Mouse (Mus musculus) limb, embryonic 15.5 days (tissue): Measurements from ENCODE around the gene Zfp300. TPM values are rescaled to one million over a fixed set of nuclear protein-coding genes. Genes with fewer than 3 reads are reported as not detected.
A peak's percentile ranks its signal among the peaks of the same experiment; 100 is the strongest.

ENCODE experiments used
- ATAC-seq: fragments of 200-750 bp; cut with Nextera tagmentation; 2 replicates; pipeline ENCODE4 v1.8.0; 2017; ENCODE audit warnings: low read depth, moderate TSS enrichment; ENCODE audit not compliant: insufficient number of reproducible peaks, low FRiP score, low TSS enrichment
- H3K27ac ChIP-seq: fragments of 300-500 bp; sonication (generic); 2 replicates; pipeline ENCODE4 v1.5.1; 2015; ENCODE audit warnings: moderate library complexity, mild to moderate bottlenecking, inconsistent platforms
- H3K27me3 ChIP-seq: fragments of 300-500 bp; sonication (generic); 2 replicates; pipeline ENCODE4 v1.6.1; 2015; ENCODE audit warnings: inconsistent platforms
- H3K36me3 ChIP-seq: fragments of 300-500 bp; sonication (generic); 2 replicates; pipeline ENCODE4 v1.6.1; 2015; ENCODE audit warnings: inconsistent platforms
- H3K4me1 ChIP-seq: fragments of 300-500 bp; sonication (generic); 2 replicates; pipeline ENCODE4 v1.6.1; 2015; ENCODE audit warnings: inconsistent platforms
- H3K4me2 ChIP-seq: fragments of 300-500 bp; sonication (generic); 2 replicates; pipeline ENCODE4 v1.6.1; 2015; ENCODE audit warnings: mild to moderate bottlenecking, inconsistent platforms
- H3K4me3 ChIP-seq: fragments of 300-500 bp; sonication (generic); 2 replicates; pipeline ENCODE4 v1.5.1; 2015; ENCODE audit warnings: mild to moderate bottlenecking, inconsistent platforms
- H3K9ac ChIP-seq: fragments of 300-500 bp; sonication (generic); 2 replicates; pipeline ENCODE4 v1.6.1; 2015; ENCODE audit warnings: inconsistent platforms
- H3K9me3 ChIP-seq: fragments of 300-500 bp; sonication (generic); 2 replicates; pipeline ENCODE4 v1.6.1; 2016; ENCODE audit warnings: inconsistent platforms
- WGBS: fragments of 180-500 bp; shearing (Covaris S2); methylation state at CpG from one replicate; pipeline ENCODE4 v1.1.7; 2015; 5-methylcytosine and 5-hydroxymethylcytosine counted together
- polyA plus RNA-seq: library from polyadenylated mRNA; unstranded; fragments of >200 nt; fragmentation: Nextera tagmentation; extraction: Ambion mirVana; gene quantifications from 2 replicates; pipeline ENCODE4 v1.2.1, GENCODE M21; 2015

The Zfp300 gene
- polyA plus RNA-seq = 1.8 and 2.7 TPM in 2 replicates

DNA sequence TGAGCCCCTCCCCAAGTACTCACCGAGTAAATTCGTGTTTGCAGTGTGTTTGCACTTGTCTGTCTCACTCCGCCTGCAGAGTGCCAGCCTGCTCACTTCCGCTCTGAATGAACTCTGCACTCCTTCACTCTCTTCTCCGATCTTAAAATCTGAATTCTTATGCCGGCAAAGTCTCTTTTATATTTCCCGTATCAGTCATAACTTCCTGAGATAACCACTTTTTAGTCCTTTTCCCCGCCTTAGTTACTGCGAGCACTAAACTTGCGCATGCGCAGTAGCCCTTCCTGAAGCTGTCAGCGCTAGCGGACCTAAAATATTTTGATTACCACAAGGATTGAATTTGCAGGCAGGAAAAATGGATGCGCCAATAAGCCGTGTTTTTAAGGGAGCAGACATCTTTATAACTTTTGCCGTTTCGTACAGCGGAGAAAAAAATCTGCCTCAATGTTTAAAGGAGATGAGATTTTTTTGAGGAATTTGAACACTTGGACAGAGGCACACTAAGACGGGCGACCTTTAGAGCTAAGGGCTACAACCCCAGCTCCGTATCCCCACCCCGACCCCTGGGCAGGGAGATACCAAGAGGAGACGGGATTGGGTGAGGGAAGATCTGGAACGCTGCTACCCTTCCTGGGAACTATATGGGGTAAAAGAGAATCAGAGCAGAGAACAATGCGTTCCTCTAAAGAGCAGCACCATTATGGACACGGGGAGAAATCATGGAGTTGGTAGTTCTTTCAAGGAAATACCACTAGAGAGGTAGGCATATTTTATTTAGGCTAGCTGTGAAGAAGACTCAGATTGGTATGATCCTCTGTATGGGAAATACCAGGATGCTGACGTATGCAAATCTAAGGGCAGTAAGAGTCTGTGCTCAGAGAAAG, at the start of gene Zfp300:
Gene Zfp300 (minus strand): TSS at position 545 of the 884 bp plus-strand sequence.
- Histone ChIP-seq H3K9me3 (no peaks in the 10 kb centered on the region), H3K4me3 (peak within 1 kb of the TSS; percentile 42), H3K4me1 (no peaks in the 10 kb centered on the region), H3K27ac (peak within 1 kb of the TSS; percentile 81), H3K4me2 (peak within 1 kb of the TSS; percentile 44), H3K36me3 (no peaks in the 10 kb centered on the region), H3K27me3 (no peaks in the 10 kb centered on the region), H3K9ac (no peak within 1 kb of the TSS)
- 20% methylated on average over 27 of the region's 27 CpGs for WGBS
- ATAC-seq = peak; percentile 69; the same call in 1 of the 2 replicates

DNA sequence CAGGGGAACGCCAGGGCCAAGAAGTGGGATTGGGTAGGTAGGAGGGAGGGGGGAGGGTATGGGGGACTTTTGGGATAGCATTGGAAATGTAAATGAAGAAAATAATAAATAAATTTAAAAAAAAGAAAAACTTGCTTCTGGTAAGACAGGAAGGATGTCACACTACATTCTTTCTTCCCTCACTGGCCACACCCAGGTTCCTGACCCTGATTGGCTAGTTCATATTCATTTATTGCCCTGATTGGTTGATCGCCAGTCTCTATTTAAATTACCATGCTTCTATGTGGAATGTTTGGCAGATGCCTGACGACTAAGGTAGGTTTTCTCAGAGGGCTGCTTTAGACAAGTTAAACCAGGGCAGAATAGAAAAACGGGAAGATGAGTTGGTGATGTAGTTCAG, 26.2 kb upstream of the Zfp300 start, which contains the start of gene Ssxa1:
Gene Ssxa1 (plus strand): TSS at position 301 of the 400 bp plus-strand sequence.
- Histone ChIP-seq H3K4me2 (no peak within 1 kb of the TSS), H3K27me3 (no peaks in the 10 kb centered on the region), H3K4me1 (no peaks in the 10 kb centered on the region), H3K4me3 (no peak within 1 kb of the TSS), H3K27ac (no peak within 1 kb of the TSS), H3K36me3 (no peaks in the 10 kb centered on the region), H3K9ac (no peak within 1 kb of the TSS), H3K9me3 (no peaks in the 10 kb centered on the region)
- WGBS = 78% methylated on average over 4 of the region's 4 CpGs
- ATAC-seq = no peak

DNA sequence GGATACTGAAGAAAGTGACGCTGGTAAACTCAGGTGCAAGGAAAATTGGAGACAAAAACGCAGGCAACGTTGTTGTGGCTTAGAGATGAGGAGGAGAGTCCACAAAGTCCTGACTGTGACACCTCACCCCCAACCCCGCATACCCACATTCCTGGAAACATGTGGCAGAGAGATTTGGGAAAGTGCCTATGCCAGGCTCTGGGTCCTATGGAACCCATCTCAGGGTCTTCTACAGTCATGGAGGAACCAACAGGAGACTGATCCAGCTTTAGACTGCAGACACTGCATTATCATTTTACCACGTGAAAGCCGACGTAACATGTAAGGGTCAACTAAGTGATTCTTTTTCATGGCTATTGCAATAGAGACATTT, 526 bp upstream of the Zfp300 start:
- no peak overlapping the region for H3K9ac ChIP-seq
- H3K4me2 ChIP-seq = peak overlapping the region; percentile 44
- WGBS = 47% methylated on average over 7 of the region's 7 CpGs
- H3K9me3 ChIP-seq = no peaks in the 10 kb centered on the region
- no peaks in the 10 kb centered on the region for H3K4me1 ChIP-seq
- peak overlapping the region; percentile 42 for H3K4me3 ChIP-seq
- H3K27ac ChIP-seq = peak overlapping the region; percentile 81
- H3K36me3 ChIP-seq = no peaks in the 10 kb centered on the region
- H3K27me3 ChIP-seq = no peaks in the 10 kb centered on the region
- ATAC-seq = no peak

DNA sequence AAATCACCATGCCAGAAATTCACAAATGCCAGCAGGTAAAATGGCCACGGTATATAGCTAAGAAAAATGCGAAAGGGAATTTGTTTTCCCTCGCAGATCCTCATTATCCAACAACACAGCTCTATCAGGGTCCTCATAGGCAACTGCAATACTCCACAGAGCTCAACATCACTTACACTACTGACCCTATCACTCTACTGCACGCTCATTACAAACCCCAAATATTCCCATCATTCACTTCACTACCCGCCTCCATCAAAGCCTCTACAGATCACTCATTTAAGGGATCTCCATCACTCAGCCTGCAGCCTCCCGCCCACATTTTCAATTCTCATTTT, 713 bp downstream of the Zfp300 start:
- no peak overlapping the region for H3K9ac ChIP-seq
- no peaks in the 10 kb centered on the region for H3K9me3 ChIP-seq
- ATAC-seq = peak; percentile 24; the same call in 1 of the 2 replicates
- no peaks in the 10 kb centered on the region for H3K4me1 ChIP-seq
- WGBS = 49% methylated on average over 6 of the region's 6 CpGs
- peak overlapping the region; percentile 81; the same call in 1 of the 2 replicates for H3K27ac ChIP-seq
- H3K36me3 ChIP-seq = no peaks in the 10 kb centered on the region
- peak overlapping the region; percentile 44 for H3K4me2 ChIP-seq
- H3K4me3 ChIP-seq = peak overlapping the region; percentile 42
- H3K27me3 ChIP-seq = no peaks in the 10 kb centered on the region

DNA sequence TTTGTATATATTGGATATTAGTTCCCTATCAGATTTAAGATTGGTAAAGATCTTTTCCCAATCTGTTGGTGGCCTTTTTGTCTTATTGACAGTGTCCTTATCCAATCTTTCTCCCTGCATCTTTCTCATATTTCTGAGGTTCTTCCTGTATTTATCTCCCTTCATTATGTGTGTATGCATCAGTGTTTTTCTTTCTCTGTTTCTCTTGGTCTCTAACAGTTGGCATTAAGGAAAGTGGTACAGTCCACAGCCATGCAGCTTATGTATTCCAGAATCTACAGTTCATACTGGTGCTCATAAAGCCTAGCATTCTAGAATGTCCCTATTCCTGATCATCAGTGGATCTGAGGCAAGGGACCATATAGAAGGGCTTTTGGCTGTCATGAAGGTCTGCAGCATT, 21.2 kb downstream of the Zfp300 start, which contains the start of gene Spaca5:
Gene Spaca5 (plus strand): TSS at position 301 of the 400 bp plus-strand sequence.
- Histone ChIP-seq H3K4me3 (no peak within 1 kb of the TSS), H3K9me3 (no peaks in the 10 kb centered on the region), H3K9ac (no peak within 1 kb of the TSS), H3K4me1 (no peaks in the 10 kb centered on the region), H3K36me3 (no peaks in the 10 kb centered on the region), H3K27ac (no peak within 1 kb of the TSS), H3K27me3 (no peaks in the 10 kb centered on the region), H3K4me2 (no peak within 1 kb of the TSS)
- no peak for ATAC-seq

DNA sequence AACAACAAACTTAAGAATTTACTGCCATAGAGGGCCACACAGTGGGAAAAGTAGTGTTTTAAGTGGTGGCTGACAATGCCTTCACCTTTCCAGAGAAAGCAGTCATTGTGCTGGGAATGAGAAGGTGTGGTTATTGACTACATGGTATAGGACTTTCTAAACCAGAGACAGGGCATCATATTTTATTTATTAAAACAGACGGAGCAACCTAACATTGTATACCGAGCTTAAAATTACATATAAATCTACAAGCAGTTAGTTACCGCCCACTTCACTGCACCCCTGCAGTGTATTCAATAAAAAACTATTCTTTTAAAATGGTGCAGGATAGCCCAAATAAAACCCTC, 26.8 kb downstream of the Zfp300 start:
- no peaks in the 10 kb centered on the region for H3K9me3 ChIP-seq
- WGBS = 80% methylated on average over 3 of the region's 3 CpGs
- no peak for ATAC-seq
- H3K36me3 ChIP-seq = no peaks in the 10 kb centered on the region
- H3K27ac ChIP-seq = no peak overlapping the region
- no peak overlapping the region for H3K9ac ChIP-seq
- peak overlapping the region; percentile 47 for H3K4me3 ChIP-seq
- no peaks in the 10 kb centered on the region for H3K27me3 ChIP-seq
- no peaks in the 10 kb centered on the region for H3K4me1 ChIP-seq
- peak overlapping the region; percentile 22; the same call in 1 of the 2 replicates for H3K4me2 ChIP-seq

DNA sequence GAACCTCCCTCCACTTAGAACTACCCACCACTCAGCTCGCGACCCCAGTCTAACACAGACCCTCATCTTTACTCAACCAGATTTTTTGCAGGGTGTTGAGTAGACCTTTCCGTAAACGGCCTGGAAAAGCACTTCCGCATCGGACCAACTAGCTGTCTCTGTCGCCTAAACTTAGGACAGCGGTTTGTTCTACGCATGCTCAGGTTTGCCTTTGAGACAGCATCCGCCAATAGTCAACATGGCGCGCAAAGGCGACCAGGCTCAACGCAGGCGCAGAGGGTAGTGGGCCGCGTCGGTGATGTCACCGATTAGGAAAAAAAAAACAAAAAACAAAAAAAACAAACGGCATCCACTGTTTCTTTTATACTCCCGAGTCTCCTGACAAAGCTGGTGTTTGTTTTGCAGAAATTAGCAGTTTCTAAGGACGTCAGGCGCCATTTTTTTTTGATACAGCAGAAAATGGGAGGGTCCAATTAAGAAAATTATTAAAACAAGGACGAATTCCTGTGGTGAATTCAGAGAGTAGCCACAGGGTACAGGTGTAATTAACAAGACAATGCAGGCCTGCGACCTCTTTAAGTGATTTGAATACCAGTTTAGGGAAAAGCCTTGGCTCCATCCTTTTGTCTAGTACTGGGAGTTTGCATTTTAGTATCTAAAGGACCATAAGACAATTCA, 27.3 kb downstream of the Zfp300 start, which contains the start of gene Zfp182:
Gene Zfp182 (minus strand): TSS at position 451 of the 678 bp plus-strand sequence.
- 27% methylated on average over 25 of the region's 25 CpGs for WGBS
- no peaks in the 10 kb centered on the region for H3K9me3 ChIP-seq
- H3K27me3 ChIP-seq = no peaks in the 10 kb centered on the region
- no peak within 1 kb of the TSS; the same call in 1 of the 2 replicates for H3K9ac ChIP-seq
- H3K4me1 ChIP-seq = no peaks in the 10 kb centered on the region
- H3K4me3 ChIP-seq = peak within 1 kb of the TSS; percentile 47
- H3K27ac ChIP-seq = 0 out of 2 replicates have a peak within 1 kb of the TSS, but pooled peaks have one; percentile 57
- peak within 1 kb of the TSS; percentile 37 for H3K4me2 ChIP-seq
- no peaks in the 10 kb centered on the region for H3K36me3 ChIP-seq
- 0 out of 2 replicates have a peak, but pooled peaks have one; percentile 71 for ATAC-seq

DNA sequence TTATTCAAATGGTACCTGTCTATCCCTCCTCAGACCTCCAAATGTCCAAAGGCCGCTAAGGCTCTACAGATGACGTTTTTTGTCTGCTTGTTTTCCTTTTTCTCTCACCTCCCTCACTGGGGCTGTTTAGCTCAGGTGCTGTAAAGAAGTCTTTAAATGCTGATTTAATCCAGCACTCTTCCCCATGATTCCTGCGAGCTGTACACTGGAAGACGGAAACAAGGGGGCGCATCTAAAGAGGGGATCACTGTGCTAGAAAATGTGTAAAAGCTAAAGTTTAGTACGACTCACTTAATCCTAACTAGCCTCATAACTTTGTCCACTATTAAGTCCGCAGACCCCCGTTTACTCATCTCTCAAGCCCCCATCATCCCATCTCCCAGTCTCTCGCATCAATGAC, 27.9 kb downstream of the Zfp300 start:
- 0 out of 2 replicates have a peak overlapping the region, but pooled peaks have one; percentile 57 for H3K27ac ChIP-seq
- WGBS = 29% methylated on average over 9 of the region's 9 CpGs
- 0 out of 2 replicates have a peak, but pooled peaks have one; percentile 52 for ATAC-seq

More for the DNA sequence above, 27.9 kb downstream of the Zfp300 start:
- no peaks in the 10 kb centered on the region for H3K4me1 ChIP-seq
- peak overlapping the region; percentile 37 for H3K4me2 ChIP-seq
- H3K27me3 ChIP-seq = no peaks in the 10 kb centered on the region
- H3K4me3 ChIP-seq = peak overlapping the region; percentile 47
- H3K36me3 ChIP-seq = no peaks in the 10 kb centered on the region
- no peaks in the 10 kb centered on the region for H3K9me3 ChIP-seq
- H3K9ac ChIP-seq = no peak overlapping the region; the same call in 1 of the 2 replicates

Other genes with a start within 250 kb of the Zfp300 start
- gene Timp1, start 219.4 kb downstream of the Zfp300 start, polyA plus RNA-seq = 36.0 and 41.1 TPM in 2 replicates
- 0.32 and 0.35 TPM in 2 replicates for gene Syn1, start 168.5 kb downstream of the Zfp300 start, polyA plus RNA-seq
- 7.7 and 8.4 TPM in 2 replicates for gene Cfp, start 158.0 kb downstream of the Zfp300 start, polyA plus RNA-seq
- gene Elk1, start 138.9 kb downstream of the Zfp300 start, polyA plus RNA-seq = 11.6 and 14.4 TPM in 2 replicates
- 44.3 and 47.3 TPM in 2 replicates for gene Uxt, start 127.5 kb downstream of the Zfp300 start, polyA plus RNA-seq
- 6.2 and 7.4 TPM in 2 replicates for gene Zfp182, start 27.2 kb downstream of the Zfp300 start, polyA plus RNA-seq
- not detected in 2 replicates for gene Spaca5, start 21.1 kb downstream of the Zfp300 start, polyA plus RNA-seq
- gene Ssxa1, start 26.3 kb upstream of the Zfp300 start, polyA plus RNA-seq = not detected in 2 replicates
- gene Gm21876, start 86.1 kb upstream of the Zfp300 start, polyA plus RNA-seq = not detected in 2 replicates